Mouse (Mus musculus) bone marrow, adult 2 months (tissue): ENCODE measurements around the gene Mrap. TPM values are rescaled to one million over a fixed set of nuclear protein-coding genes. Genes with fewer than 3 reads are reported as not detected.

Experiments used
- H3K27ac ChIP-seq: fragments of 200-500 bp; 2 replicates; pipeline ENCODE4 v1.5.1; 2012; ENCODE audit warnings: low read depth, mild to moderate bottlenecking, control low read depth, inconsistent platforms, low read length; ENCODE audit not compliant: control insufficient read depth, poor library complexity, insufficient read depth
- H3K4me1 ChIP-seq: fragments of 200-500 bp; 2 replicates; pipeline ENCODE4 v1.6.1; 2011; ENCODE audit warnings: low read length; ENCODE audit not compliant: control insufficient read depth, insufficient read depth
- H3K4me3 ChIP-seq: fragments of 200-500 bp; replicated peaks from 2 replicates; pipeline ENCODE3; 2011; ENCODE audit warnings: mild to moderate bottlenecking, low read depth, low read length, control low read depth; ENCODE audit not compliant: control insufficient read depth
- CTCF ChIP-seq: fragments of 200-500 bp; IDR thresholded peaks from 2 replicates; pipeline ENCODE4 v1.5.1; 2011; ENCODE audit warnings: low read length, control low read depth; ENCODE audit not compliant: control insufficient read depth, insufficient read depth
- POLR2A ChIP-seq: fragments of 200-500 bp; IDR thresholded peaks from 2 replicates; pipeline ENCODE4 v1.6.1; 2011; ENCODE audit warnings: low read depth, mild to moderate bottlenecking, control low read depth, low read length, borderline replicate concordance; ENCODE audit not compliant: control insufficient read depth
- WGBS: fragments of 180-500 bp; shearing (Covaris S2); methylation state at CpG from one replicate; pipeline ENCODE4 v1.1.7; 2018; 5-methylcytosine and 5-hydroxymethylcytosine counted together
- polyA plus RNA-seq: library from polyadenylated mRNA; stranded (reverse); fragments of >200 nt; gene quantifications from 2 replicates; pipeline ENCODE4 v1.2.4, GENCODE M21; 2011; ENCODE audit warnings: low replicate concordance; ENCODE audit not compliant: missing spikeins, insufficient read depth, insufficient read length

Gene Mrap
- polyA plus RNA-seq, 1 experiment: 8.5 TPM

- 86% methylated on average over 6 of the region's 6 CpGs for WGBS
- Histone ChIP-seq H3K4me3 (no peak overlapping the region), H3K27ac (no peak overlapping the region), H3K4me1 (no peaks in the 10 kb centered on the region)
- no peak for TF ChIP-seq POLR2A
- TF ChIP-seq CTCF: no peak
These were observed 50.6 kb downstream of the Mrap start for GRCm38 (mm10) chr16:90788580-90788979.

DNA sequence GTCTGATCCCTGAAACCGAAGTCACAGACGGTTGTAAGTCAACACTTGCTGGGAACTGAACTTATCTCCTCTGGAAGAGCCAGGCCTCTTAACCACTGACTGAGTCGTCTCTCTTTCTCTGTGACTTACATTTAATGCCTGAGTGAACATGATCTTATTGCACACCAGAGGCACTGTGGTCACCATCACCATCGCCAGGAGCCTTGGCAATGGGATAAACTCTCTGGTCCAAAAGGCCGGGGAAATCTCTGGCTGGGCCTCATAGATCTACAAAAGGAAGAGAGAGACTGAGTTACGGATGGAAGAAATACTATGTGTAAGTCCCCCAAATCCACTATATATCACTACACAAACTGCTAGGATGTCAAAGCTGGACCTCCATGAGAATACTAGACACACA, 52.9 kb downstream of the Mrap start:
- TF ChIP-seq POLR2A (no peak), CTCF (no peak)
- WGBS: 80% methylated on average over 6 of the region's 6 CpGs

GRCm38 (mm10) chr16:90792066-90792465, 54.1 kb downstream of the Mrap start:
- WGBS: 82% methylated on average over 5 of the region's 5 CpGs
- Histone ChIP-seq H3K4me3 (no peak overlapping the region), H3K4me1 (no peaks in the 10 kb centered on the region), H3K27ac (no peak overlapping the region)
- TF ChIP-seq CTCF (no peak), POLR2A (no peak)

More for the DNA sequence above, 52.9 kb downstream of the Mrap start:
- no peak overlapping the region for H3K27ac ChIP-seq
- H3K4me1 ChIP-seq: no peaks in the 10 kb centered on the region
- H3K4me3 ChIP-seq: no peak overlapping the region

GRCm38 (mm10) chr16:90792500-90792899, 54.5 kb downstream of the Mrap start:
- 83% methylated on average over 3 of the region's 3 CpGs for WGBS
- TF ChIP-seq POLR2A: no peak
- no peak for TF ChIP-seq CTCF
- Histone ChIP-seq H3K4me1 (no peaks in the 10 kb centered on the region), H3K27ac (no peak overlapping the region), H3K4me3 (no peak overlapping the region)

- no peak overlapping the region for H3K4me3 ChIP-seq
- no peaks in the 10 kb centered on the region for H3K4me1 ChIP-seq
- no peak for TF ChIP-seq POLR2A
- no peak for TF ChIP-seq CTCF
- no peak overlapping the region for H3K27ac ChIP-seq
These were observed 56.7 kb downstream of the Mrap start for GRCm38 (mm10) chr16:90794708-90795107.

DNA sequence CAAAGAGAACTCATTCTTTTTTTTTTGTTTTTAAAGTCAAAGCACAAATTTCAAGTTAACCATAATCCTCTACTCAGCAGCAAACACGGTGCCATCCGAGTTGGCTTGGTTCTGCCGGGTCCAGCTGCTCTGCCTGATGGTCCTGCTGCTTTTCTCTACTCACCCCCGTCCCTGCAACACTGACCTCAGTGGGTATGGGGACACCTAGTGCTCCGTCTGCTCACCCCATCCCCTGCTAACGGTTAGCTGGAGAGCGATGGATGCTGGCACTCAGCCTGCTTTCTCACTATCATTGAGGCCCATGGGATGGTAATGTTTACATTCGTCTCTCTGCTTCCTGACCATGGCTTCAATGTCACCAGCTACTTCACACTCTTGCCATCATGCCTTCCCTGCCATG, 60.4 kb downstream of the Mrap start:
- no peak for TF ChIP-seq CTCF
- WGBS: 83% methylated on average over 8 of the region's 8 CpGs

DNA sequence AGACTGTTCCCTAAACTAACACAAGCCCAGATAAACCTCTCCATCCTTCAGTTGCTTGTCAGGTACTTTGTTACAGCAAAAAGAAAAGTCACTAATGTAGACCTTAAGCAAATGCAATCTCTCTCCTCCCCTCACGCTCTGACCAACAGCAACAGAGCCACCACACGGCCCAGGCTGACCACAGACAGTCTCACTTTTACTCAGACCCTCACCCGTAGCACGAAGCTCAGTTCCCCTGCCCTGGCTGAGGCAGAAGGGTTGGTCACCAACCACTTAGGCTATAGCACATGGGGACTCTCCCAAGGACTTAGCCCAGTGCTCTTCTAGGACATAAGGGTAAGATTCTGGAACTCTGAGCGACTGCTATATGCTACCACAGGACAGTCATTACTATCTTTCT, 60.8 kb downstream of the Mrap start:
- H3K27ac ChIP-seq: no peak overlapping the region

More for the DNA sequence above, 60.4 kb downstream of the Mrap start:
- Histone ChIP-seq H3K4me3 (no peak overlapping the region), H3K27ac (no peak overlapping the region), H3K4me1 (no peaks in the 10 kb centered on the region)

More for the DNA sequence above, 60.8 kb downstream of the Mrap start:
- TF ChIP-seq CTCF: no peak
- no peaks in the 10 kb centered on the region for H3K4me1 ChIP-seq
- no peak overlapping the region for H3K4me3 ChIP-seq
- 86% methylated on average over 5 of the region's 5 CpGs for WGBS

Other genes starting within 250 kb of the Mrap start
- 20.3 and 21.8 TPM in 2 replicates for gene Mis18a, start 10.8 kb upstream of the Mrap start, polyA plus RNA-seq
- 3.4 and 5.1 TPM in 2 replicates for gene Urb1, start 72.2 kb downstream of the Mrap start, polyA plus RNA-seq
- 3.6 and 10.6 TPM in 2 replicates for gene Eva1c, start 88.5 kb downstream of the Mrap start, polyA plus RNA-seq
- gene Cfap298, start 196.9 kb downstream of the Mrap start, polyA plus RNA-seq: 17.7 and 19.5 TPM in 2 replicates